Mouse (Mus musculus) mesoderm, embryonic 11.5 days (tissue): ENCODE results near the gene Rbfox3.

Experiments used
- DNase-seq: peaks from one replicate; pipeline ENCODE4 v3.0.0-alpha.2; 2012; ENCODE audit warnings: low read depth, low spot score

Rbfox3 gene

GRCm38 (mm10) chr11:118881786-118882495 is 29.5 kb downstream of the Rbfox3 start:
- no peak for DNase-seq

DNA sequence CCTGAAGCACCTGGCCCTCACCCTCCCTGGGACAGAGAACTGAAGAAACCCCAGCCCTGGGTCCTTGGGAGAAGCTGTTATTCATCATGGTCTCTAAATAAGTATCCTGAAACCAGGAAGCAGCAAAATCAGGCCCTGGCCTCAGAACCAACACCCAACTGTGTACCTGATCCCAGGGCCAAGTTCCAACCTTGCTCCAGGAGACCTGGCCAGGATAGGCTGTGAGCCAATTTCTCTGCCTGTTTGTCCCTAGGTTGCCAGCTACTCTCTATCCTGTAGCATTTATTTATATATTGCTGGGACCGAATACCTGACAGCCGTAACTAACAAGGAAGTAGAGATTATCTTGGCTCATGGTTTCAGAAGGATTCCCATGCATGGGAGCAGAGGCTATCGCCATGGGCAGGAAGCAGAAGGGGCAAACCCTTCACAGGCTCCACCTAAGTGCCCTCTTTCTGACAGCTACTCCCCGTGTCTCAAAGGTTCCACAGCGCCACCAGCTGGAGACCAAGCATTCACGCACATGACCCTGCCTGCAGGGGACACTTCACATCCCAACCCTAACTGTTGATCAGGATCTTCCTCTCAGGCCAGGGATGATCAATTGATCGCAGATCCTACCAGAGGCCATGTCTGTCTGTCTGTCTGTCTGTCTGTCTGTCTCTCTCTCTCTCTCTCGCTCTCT is 31.8 kb downstream of the Rbfox3 start:
- no peak for DNase-seq

DNA sequence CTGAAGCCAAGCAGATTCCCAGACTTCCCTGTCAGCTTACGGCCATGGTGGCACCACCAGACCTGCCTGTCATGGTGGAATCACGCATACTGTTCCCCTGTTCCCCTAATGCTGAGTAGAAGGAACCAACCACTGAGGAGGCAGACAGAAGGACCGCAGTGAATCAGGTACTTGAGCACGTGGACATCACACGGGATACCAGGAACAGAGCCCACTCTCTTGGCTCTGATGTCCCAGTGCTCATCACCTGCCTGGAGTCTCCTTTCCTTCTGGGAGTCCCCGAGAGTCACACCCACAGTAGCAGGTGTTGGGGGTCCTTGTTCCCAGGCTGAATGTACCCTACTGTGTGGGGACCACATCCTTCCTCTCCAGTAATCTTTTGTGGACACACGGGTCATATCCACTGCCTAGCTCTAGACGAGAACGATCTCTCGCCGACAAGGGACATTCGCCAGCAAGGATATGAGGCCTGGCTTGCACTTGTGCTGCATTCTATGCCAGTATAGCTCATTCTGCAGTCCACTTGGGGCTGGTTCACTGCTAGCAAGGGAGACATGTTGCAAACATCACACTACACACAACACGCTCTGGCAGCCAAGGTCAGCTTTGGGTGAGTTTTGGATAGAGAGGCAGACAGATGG is 32.7 kb downstream of the Rbfox3 start:
- DNase-seq: no peak

GRCm38 (mm10) chr11:118875243-118875897 is 36.0 kb downstream of the Rbfox3 start:
- no peak for DNase-seq

DNA sequence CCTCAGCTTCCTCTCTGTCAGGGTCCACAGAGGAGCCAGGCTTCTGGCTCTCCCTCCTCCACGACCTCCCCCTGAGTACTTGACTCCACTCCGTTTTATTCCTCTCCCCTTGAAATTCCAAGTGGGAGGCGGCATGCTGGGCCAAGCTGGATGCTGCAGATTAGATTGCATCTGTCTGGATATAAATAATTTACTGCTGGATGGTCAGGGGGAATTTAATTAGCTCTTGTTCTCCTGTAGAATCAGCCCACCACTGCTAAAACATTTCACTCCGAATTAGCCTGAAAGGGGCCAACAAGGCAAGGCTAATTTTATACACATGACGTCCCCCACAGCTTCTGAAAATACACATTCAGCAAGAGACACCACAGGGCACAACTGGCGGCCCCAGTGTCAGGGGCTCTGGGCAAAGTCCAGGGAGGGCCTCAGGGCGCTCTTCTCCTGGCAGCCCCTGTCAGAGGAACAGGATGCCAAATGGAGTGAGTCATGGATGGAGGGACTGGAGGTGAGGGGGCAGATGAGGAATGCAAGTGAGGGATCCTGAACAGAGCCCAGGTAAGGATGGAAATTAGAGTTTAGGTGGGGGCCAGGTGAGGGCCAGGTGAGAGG is 36.8 kb downstream of the Rbfox3 start:
- peak; percentile 34 for DNase-seq

DNA sequence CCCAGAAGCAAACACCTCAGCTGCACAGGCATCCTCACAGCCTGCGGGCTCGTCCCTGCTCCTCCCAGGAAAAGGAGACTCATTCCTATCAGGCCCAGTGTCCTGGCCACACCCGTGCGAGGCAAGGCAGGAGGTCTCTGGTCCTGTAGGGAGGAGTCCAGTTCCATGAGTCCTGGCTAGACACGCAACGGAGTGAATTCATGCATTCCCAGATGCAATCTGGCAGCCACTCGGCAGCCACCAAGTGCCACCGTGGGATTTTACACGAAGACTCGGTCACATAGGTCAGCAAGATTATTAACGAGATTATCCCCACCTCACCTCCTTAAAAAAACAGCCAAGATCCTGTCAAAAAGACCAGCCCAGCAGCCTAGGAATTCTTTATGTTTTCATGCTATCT is 37.4 kb downstream of the Rbfox3 start:
- no peak for DNase-seq

DNA sequence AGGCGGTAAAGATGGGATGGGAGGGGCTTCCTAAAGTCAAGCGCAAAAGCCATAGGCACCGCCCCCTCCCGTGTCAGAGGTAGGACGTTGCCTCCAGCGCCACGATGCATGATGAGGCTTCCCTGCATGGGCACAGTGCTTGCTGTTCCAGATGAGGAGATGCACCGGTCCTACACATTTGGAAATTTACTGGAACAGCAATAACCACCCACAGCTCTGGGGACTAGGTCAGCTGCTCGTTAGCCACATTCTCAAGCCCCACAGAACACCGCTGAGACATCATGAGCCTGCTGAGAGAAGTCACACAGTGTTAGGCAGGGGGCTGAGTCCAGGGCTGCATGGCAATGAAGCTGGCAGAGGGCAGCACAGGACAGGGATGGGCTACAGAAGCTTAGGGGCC is 39.9 kb downstream of the Rbfox3 start:
- no peak for DNase-seq

DNA sequence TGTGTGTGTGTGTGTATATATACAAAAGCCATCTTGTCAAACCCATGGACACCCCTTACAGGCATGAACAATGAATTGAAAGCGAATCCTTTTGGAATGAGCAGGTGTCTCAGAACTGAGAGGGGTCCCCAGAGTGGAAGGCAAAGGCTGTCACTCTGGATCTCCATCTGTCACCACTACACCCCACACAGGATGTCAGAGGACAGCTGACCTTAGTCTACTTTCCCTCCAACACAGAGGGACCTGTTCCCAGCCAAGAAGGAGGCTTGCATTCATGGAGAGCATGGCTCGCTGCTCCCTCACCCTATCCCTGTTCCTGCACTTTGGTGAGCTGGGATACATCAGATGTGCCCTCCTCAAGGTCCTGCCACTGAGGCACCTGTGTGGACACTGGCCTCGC is 48.0 kb downstream of the Rbfox3 start:
- DNase-seq: no peak

- no peak for DNase-seq
Measured at GRCm38 (mm10) chr11:118861801-118862431, 49.5 kb downstream of the Rbfox3 start.

GRCm38 (mm10) chr11:118861246-118861645 is 50.2 kb downstream of the Rbfox3 start:
- DNase-seq: no peak

DNA sequence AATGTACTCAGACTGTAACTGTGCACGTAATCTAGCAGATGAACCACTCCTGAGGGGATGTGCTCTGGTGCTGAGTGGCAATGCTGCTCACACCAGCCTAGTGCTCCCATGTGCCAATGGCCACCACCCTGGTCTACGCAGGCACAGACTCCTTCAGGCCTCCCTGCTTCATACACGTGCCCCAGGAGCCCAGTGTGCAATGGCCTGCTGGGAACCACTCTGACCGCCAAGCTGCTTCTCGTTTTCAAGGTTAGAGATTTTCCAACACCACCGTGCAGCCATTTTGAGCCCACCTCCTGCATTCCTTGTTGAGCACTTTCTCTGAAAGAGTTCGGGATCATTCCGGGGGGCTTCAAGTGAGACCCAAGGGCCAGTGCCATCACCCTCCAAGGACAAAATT is 50.6 kb downstream of the Rbfox3 start:
- DNase-seq: no peak

DNA sequence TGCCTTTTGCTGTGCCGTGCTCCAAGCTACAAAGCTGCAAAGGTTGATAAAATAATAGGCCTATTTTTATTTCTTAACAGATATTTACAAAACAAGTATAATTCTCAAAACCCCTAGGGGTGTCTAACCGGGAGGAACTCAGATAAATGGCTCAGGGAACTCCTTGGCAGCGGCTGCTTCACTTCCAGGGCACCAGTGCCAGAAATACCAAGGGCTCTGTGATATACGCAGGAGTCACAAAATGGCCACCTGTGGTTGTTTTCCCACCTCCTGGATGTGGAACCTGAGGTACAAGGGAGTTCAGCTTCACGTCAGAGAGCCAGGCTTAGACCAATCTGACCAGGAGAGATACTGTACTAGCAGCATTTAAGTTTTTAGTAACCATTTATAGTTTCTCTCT is 51.6 kb downstream of the Rbfox3 start:
- no peak for DNase-seq

GRCm38 (mm10) chr11:118858305-118858704 is 53.1 kb downstream of the Rbfox3 start:
- no peak for DNase-seq

DNA sequence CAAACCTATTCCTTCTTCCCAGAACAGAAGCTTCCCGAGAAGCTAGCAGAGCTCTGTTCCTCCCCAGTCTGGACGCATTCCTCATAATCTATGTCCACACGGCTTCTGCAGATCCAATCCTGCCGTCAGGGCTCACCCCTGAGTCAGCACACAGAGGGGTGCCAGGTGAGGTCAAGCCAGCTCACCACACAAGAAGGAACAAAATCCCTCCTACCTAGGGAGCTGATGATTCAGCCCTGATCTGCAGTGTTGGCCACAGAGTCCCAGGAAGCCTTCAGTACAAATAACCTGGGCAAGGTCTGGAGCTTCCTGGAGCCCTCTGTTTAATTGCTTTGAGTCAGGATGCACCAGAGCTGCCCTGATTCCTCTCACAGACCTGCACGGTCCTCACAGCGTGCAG is 60.0 kb downstream of the Rbfox3 start:
- DNase-seq: no peak

GRCm38 (mm10) chr11:118847986-118848385 is 63.4 kb downstream of the Rbfox3 start:
- DNase-seq: no peak

DNA sequence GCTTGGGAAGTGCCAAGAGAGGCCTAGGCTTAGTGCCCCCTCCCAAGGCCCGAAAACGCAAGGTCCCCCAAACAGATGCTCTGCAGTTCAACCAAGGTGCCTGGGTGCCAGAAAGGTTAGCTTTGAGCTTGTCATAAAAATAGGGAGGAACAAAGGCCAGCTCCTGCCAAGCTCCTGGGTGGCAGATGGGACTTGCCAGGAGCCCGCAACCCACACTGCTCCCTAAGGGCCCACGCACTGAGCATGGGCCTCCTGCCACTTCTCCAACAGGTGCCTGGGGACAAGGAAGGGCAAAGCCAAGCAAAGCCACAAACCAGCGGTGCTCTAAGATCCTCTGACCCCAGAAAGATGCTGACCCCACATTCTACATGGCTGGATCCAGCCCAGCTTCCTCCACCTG is 70.4 kb downstream of the Rbfox3 start:
- DNase-seq: no peak

GRCm38 (mm10) chr11:118838167-118838566 is 73.2 kb downstream of the Rbfox3 start:
- no peak for DNase-seq

GRCm38 (mm10) chr11:118836889-118837288 is 74.5 kb downstream of the Rbfox3 start:
- no peak for DNase-seq

DNA sequence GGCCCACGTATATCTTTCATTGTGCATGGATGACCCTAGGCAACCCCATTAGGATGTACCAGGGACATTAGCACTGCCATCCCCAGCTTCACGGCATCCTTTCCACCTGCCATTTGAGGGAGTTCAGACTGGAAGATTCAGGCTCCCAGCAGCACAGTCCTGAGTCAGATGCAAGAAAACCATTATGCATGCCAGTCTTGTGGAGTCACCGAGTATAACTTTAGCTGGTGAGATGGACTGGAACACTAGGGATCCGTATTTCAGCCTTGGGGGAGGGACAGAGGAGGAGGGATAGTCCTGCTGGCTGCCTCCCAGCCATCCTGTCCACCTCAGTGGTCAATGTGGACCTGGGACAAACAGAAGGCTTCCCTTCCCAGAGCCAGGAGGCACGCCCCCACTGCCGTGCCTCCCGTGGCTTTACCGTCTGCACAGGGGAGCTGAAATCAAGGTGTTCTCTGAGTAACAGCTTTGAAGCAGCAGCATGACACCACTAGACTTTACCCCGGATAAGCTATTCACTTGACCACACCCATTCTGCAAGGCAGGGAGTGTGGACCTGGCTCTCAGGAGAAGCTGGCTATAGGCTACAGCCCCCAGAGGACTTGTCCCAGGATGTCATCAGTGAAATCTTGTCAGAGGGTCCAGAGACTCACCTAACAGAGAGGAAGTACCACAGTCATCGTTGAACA is 78.5 kb downstream of the Rbfox3 start:
- DNase-seq: no peak

DNA sequence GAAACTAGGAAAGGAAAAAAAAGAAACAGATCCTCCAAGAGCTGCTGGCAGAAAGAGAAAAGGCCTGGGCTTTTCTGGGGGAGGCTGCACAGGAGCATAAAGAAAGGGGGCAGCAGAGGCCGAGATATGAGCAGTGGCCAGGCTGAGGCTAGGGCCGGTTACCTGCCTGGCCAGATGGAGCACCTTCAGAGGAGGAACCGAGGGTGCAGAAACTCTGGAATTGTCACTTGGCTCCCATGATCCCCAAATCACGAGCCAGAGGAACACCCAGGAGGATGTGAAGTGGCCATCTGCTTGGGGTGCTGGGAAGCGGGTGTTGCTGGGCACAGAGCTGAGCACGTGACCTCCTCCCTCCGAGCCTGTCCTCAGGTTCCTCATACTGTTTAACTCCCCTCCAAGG is 79.7 kb downstream of the Rbfox3 start:
- DNase-seq: no peak
